Mouse (Mus musculus) megakaryocyte, embryonic 14.5 days (primary cell): Measurements from ENCODE around the gene Chn1. TPM values are rescaled to one million over a fixed set of nuclear protein-coding genes. Genes with fewer than 3 reads are reported as not detected.

Experiments
- H3K27me3 ChIP-seq: replicated peaks from 2 replicates; pipeline ENCODE3; 2012; ENCODE audit warnings: inconsistent platforms
- H3K36me3 ChIP-seq: replicated peaks from 2 replicates; pipeline ENCODE3; 2012; ENCODE audit warnings: low read length, inconsistent platforms, mixed read lengths
- H3K4me1 ChIP-seq: 2 replicates; pipeline ENCODE4 v1.6.1; 2012; ENCODE audit warnings: inconsistent platforms
- H3K4me3 ChIP-seq: replicated peaks from 2 replicates; pipeline ENCODE3; 2012; ENCODE audit warnings: moderate library complexity, mild to moderate bottlenecking, inconsistent platforms
- H3K9me3 ChIP-seq: 2 replicates; pipeline ENCODE4 v1.6.1; 2012; ENCODE audit warnings: inconsistent platforms
- FLI1 ChIP-seq: IDR thresholded peaks from 2 replicates; pipeline ENCODE4 v1.6.1; 2012; ENCODE audit warnings: low read length, inconsistent platforms, mixed read lengths
- GATA1 ChIP-seq: IDR thresholded peaks from 3 replicates; pipeline ENCODE4 v1.6.1; 2012; ENCODE audit warnings: mixed read lengths, low read length, inconsistent platforms, borderline replicate concordance
- polyA plus RNA-seq: library from polyadenylated mRNA; stranded (reverse); fragments of >175 nt; gene quantifications from 2 replicates; pipeline ENCODE4 v1.2.3, GENCODE M21; 2012; ENCODE audit warnings: low replicate concordance; ENCODE audit not compliant: insufficient read depth

Chn1 gene
- polyA plus RNA-seq, 1 experiment, result 1.1 TPM

DNA sequence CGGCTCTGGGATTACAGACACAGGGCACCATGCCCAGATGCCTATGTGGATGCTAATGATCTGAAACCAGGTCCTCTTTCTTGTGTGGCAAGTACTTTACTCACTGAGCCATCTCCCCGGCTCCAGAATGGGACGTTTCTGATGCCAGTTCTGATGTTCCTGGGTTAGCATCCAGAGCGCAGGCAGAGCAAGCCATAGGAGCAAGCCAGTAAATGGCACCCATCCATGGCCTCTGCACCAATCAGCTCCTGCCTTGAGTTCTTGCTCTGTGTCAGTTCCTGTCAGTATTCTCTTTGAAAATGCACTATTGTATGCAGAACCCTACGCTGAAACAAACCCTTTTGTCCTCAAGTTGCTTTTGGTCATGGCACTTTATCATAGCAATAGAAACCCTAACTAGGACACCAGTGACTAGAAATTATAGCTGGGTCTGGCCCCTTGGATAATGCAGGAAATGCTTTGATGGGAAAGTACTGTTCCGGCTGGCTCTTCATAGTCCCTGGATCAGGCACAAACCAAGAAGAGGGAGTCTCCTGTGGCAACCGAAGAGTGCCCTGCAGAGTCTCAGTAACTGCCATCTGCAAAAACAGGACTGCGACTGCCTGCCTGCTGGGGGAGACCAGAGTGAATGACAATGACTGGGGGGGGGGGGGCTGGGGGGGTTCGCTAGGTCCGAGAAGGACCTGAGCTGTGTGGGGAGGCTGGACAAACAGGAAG, 188.6 kb downstream of the Chn1 start:
- Histone ChIP-seq H3K36me3 (no peaks in the 10 kb centered on the region), H3K4me3 (no peak overlapping the region), H3K4me1 (peaks cover 55% of the 10 kb centered on the region), H3K27me3 (peaks cover 31% of the 10 kb centered on the region), H3K9me3 (no peaks in the 10 kb centered on the region)
- TF ChIP-seq FLI1 (no peak), GATA1 (no peak)

DNA sequence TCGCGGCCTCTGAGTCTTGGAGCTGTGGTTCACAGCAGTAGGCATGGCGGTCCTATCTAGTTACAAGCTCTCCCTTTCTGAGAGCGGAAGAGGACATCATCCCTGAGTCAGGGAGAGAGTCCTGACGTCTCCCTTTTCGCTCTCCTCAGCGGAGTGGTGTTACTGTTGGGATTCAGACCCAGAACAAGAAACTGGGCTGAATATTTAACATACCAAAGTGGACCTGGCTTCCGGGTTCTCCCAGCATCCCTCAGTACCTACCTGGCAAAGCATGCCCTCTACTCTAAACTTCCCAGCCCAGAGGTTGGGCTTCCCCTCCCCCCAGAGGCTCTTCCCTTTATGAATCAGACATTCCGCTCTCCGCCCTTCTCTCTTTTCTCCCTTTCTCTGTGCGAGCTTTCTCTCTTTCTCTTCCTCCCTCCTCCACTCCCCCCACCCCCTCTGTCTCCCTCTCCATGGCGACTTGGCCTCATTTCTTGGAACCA, 189.8 kb downstream of the Chn1 start:
- Histone ChIP-seq H3K36me3 (no peaks in the 10 kb centered on the region), H3K4me1 (peaks cover 44% of the 10 kb centered on the region), H3K9me3 (no peaks in the 10 kb centered on the region), H3K4me3 (peak overlapping the region; percentile 46), H3K27me3 (peaks cover 23% of the 10 kb centered on the region)
- TF ChIP-seq GATA1 (no peak), FLI1 (no peak)

DNA sequence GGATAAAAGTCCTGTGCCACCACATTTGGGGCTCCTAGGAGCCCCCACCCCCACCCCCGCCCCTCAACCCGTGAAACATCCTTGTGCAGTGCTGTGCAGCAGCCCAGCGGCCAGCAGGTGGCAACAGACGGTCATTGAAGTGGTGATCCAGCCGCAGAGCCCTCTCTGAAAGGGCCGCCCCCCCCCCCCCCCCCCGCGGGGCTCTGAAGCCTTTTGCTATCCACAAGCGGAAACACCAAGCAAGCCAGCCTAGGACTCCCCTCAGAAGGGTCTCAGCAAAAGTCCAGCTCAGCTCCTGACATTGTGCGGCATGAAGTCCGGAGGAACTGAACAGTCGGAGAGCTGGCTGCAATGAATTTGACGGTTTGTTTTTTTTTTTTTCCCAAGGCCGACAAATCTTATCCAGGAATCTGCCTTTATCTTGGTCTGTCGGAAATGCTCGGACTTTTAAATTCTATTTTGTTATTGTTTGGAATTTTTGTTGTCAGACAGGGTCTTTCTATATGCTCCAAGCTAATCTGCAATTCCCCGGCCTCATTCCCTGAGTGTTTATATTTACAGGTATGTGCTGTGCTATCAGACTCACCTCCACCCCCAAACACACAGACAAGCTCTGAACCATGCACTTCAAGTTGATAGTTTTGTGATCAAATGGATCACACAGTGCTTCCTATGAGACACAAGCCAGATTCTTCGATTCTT, 190.3 kb downstream of the Chn1 start:
- Histone ChIP-seq H3K4me1 (peaks cover 44% of the 10 kb centered on the region), H3K9me3 (no peaks in the 10 kb centered on the region), H3K36me3 (no peaks in the 10 kb centered on the region), H3K4me3 (peak overlapping the region; percentile 90), H3K27me3 (peaks cover 22% of the 10 kb centered on the region)
- no peak for TF ChIP-seq GATA1
- no peak for TF ChIP-seq FLI1

DNA sequence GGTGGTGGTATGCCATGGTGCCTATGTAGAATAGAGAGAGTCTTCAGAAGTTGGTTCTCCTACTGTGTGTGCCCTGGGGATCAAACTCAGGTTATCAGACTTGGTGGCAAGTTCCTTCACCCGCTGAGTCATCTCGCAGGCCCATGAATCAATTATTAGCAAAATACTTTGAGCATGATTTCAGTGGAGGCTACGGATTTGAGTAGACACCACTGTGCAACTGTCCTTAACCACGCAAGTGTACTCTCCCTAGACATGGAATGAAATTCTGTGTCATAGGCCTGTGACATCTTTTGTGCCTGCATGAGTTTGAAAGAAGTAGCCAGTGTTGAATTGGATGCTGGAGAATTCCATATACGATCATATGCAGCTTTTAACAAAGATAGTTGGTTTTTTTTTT, 194.4 kb downstream of the Chn1 start:
- TF ChIP-seq GATA1 (no peak), FLI1 (no peak)
- no peaks in the 10 kb centered on the region for H3K36me3 ChIP-seq
- H3K4me1 ChIP-seq, result peaks cover 29% of the 10 kb centered on the region
- H3K27me3 ChIP-seq, result peaks cover 25% of the 10 kb centered on the region
- no peaks in the 10 kb centered on the region for H3K9me3 ChIP-seq
- no peak overlapping the region for H3K4me3 ChIP-seq

DNA sequence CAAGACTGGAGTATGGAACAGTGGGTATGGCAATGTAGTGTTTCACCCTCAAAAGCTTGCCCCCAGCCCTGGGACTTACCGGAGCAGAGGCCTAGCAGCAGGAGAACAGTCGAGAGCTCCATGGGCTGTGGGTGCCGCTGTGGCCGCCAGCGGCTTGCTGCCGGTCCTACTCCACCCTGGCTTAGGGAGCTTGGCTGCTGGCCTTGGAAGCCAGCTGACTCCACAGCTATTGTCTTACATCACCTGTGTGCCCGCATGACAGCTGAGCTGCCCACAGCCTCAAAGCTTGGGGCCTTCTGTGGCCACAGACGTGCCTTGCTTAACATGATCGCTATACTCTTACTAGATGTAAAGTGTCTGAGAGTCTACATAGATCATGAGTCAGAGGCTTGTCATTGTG, 195.0 kb downstream of the Chn1 start, which contains the start of gene Chrna1:
Gene Chrna1, minus strand, starts transcription at position 173 of the 400 bp plus-strand sequence.
- TF ChIP-seq GATA1 (no peak), FLI1 (no peak)
- Histone ChIP-seq H3K4me3 (no peak within 1 kb of the TSS), H3K36me3 (no peaks in the 10 kb centered on the region), H3K9me3 (no peaks in the 10 kb centered on the region), H3K27me3 (peaks cover 26% of the 10 kb centered on the region), H3K4me1 (peaks cover 24% of the 10 kb centered on the region)

DNA sequence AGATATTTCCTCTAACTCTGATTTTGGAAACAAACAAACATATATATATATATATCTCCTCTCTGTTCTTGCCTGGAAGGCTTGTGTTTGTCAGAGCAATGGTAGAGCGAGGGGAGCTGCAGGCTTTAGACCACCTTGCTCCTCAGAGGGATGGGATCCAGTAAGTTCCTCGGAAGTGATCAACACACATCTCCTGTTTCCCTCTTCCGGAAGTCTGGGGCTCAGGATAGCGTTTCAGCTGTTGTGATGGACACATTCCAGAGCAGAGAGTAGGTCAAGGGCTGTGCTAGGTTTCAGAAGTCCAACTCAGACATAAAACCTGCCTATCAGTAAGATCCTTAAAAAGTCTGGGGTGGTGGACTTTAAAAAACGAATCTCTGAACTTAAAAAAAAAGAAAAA, 196.0 kb downstream of the Chn1 start:
- H3K4me3 ChIP-seq, result no peak overlapping the region
- no peaks in the 10 kb centered on the region for H3K9me3 ChIP-seq
- H3K4me1 ChIP-seq, result peaks cover 22% of the 10 kb centered on the region
- H3K36me3 ChIP-seq, result no peaks in the 10 kb centered on the region
- TF ChIP-seq FLI1, result no peak
- no peak for TF ChIP-seq GATA1
- peaks cover 31% of the 10 kb centered on the region for H3K27me3 ChIP-seq

DNA sequence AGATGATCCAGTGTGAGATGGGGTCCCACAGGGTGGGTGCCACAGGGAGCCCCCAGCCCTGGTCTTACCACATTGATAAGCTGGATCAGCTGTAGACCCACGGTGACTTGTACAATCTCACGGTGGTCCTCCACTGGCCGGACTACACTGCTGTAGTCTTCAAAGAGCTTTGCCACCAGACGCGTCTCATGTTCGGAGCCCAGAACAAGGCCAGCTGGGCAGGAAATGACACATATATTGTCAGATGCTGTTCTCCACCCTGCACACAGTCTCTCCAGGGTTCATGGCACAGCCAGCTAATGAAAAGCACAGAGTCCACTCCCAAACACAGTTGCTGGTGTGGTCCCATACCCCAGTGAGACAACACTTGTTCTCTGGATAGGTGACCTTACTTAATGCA, 200.7 kb downstream of the Chn1 start:
- H3K36me3 ChIP-seq, result no peaks in the 10 kb centered on the region
- H3K27me3 ChIP-seq, result peaks cover 35% of the 10 kb centered on the region
- H3K9me3 ChIP-seq, result no peaks in the 10 kb centered on the region
- TF ChIP-seq GATA1 (no peak), FLI1 (no peak)
- peaks cover 16% of the 10 kb centered on the region for H3K4me1 ChIP-seq
- no peak overlapping the region for H3K4me3 ChIP-seq

DNA sequence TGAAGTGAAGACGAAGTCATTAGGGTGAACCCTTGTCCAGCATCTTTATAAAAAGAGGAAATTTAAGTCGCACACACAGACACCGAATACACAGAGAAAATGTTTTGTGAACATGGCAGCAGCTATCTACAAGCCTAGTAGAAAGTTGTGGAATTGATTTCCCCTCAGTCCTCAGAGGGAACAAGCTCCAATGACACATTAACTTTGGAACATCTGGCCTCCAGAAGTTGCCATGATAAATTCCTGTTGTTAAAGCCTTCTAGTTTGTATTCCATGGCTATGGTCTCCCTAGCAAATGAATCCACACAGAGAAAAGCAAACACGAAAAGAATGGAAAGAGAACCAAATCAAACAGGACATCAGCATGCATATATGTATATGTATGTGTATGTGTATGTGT, 201.6 kb downstream of the Chn1 start:
- H3K4me3 ChIP-seq, result no peak overlapping the region
- no peaks in the 10 kb centered on the region for H3K36me3 ChIP-seq
- H3K4me1 ChIP-seq, result peaks cover 13% of the 10 kb centered on the region; the same call in 1 of the 2 replicates
- TF ChIP-seq FLI1 (no peak), GATA1 (no peak)
- peaks cover 37% of the 10 kb centered on the region for H3K27me3 ChIP-seq
- H3K9me3 ChIP-seq, result no peaks in the 10 kb centered on the region

DNA sequence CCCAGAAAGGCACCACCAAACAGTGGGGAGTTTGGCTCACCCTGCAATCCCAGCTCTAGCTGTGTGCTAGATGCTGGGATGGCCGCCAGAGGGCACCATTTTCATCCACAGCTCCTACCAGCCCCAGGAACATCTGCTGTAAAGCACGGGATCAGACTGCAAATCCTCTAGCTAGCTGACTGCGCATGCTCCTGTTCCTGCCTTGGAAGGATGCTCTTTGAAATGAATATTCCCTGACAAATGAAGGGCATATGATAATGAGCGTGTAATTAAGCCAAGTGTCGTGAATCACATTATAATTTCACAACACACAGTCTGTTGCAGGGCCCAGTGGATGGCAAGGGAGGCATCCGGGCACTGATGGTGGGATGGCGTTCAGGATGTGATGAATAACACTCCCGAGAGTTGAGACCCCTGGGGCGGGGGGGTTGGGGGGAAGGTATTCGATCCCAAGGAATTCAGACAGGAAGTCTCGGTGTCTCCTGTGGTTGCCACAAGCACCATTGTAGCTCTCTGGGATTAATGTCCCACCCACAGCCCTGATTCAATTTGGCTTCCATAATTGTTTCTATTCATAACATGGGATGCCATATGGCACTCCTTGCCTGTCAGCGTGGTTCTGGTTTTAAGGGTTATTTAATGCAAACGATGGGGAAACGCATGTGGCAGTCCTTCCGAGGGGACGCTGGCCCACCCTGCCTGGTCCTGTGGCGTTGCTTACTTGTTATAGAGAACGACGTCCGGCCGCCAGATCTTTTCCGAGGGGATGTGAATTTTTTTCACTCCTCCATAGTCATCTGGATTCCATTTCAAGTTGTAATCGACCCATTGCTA, 202.4 kb downstream of the Chn1 start:
- TF ChIP-seq GATA1, result no peak
- TF ChIP-seq FLI1, result no peak
- H3K4me3 ChIP-seq, result no peak overlapping the region
- H3K4me1 ChIP-seq, result peaks cover 18% of the 10 kb centered on the region; the same call in 1 of the 2 replicates
- H3K27me3 ChIP-seq, result peaks cover 39% of the 10 kb centered on the region
- H3K36me3 ChIP-seq, result no peaks in the 10 kb centered on the region
- no peaks in the 10 kb centered on the region for H3K9me3 ChIP-seq
